Mouse (Mus musculus) liver, embryonic 11.5 days (tissue): ENCODE results near the gene Zfp36l1. TPM values are rescaled to one million over a fixed set of nuclear protein-coding genes. Genes with fewer than 3 reads are reported as not detected.

ENCODE experiments used
- ATAC-seq: fragments of 200-750 bp; cut with Nextera tagmentation; replicated peaks from 2 replicates; pipeline ENCODE4 v1.8.0; 2017; ENCODE audit warnings: moderate number of reproducible peaks, mild to moderate bottlenecking, moderate TSS enrichment, moderate library complexity; ENCODE audit not compliant: low FRiP score
- DNase-seq: peaks from one replicate; pipeline ENCODE4 v3.0.0-alpha.2; 2017; ENCODE audit warnings: low spot score
- H3K27ac ChIP-seq: fragments of 300-500 bp; sonication (generic); 2 replicates; pipeline ENCODE4 v1.5.1; 2014; ENCODE audit warnings: mild to moderate bottlenecking, low read depth, low read length, control low read depth
- H3K27me3 ChIP-seq: fragments of 300-500 bp; sonication (generic); replicated peaks from 2 replicates; pipeline ENCODE4 v1.6.1; 2014; ENCODE audit warnings: low read length, mixed read lengths; ENCODE audit not compliant: control insufficient read depth, insufficient read depth
- H3K36me3 ChIP-seq: fragments of 300-500 bp; sonication (generic); 2 replicates; pipeline ENCODE4 v1.6.1; 2014; ENCODE audit warnings: mild to moderate bottlenecking, low read length, moderate library complexity, mixed read lengths; ENCODE audit not compliant: control insufficient read depth, insufficient read depth
- H3K4me1 ChIP-seq: fragments of 300-500 bp; sonication (generic); replicated peaks from 2 replicates; pipeline ENCODE4 v1.6.1; 2014; ENCODE audit warnings: low read length, mixed read lengths; ENCODE audit not compliant: control insufficient read depth, insufficient read depth
- H3K4me2 ChIP-seq: fragments of 300-500 bp; sonication (generic); 2 replicates; pipeline ENCODE4 v1.6.1; 2014; ENCODE audit warnings: mild to moderate bottlenecking, control low read depth, moderate library complexity
- H3K4me3 ChIP-seq: fragments of 300-500 bp; sonication (generic); 2 replicates; pipeline ENCODE4 v1.5.1; 2014; ENCODE audit warnings: low read depth, low read length, control low read depth
- H3K9ac ChIP-seq: fragments of 300-500 bp; sonication (generic); 2 replicates; pipeline ENCODE4 v1.6.1; 2014; ENCODE audit warnings: low read depth, low read length, control low read depth
- H3K9me3 ChIP-seq: fragments of 300-500 bp; sonication (generic); 2 replicates; pipeline ENCODE4 v1.6.1; 2016; ENCODE audit warnings: low read length, inconsistent platforms, mixed read lengths; ENCODE audit not compliant: control insufficient read depth
- WGBS: fragments of 180-500 bp; shearing (Covaris S2); extraction: QIAGEN DNeasy Blood & Tissue Kit; methylation state at CpG from one replicate; pipeline ENCODE4 v1.1.7; 2014; 5-methylcytosine and 5-hydroxymethylcytosine counted together
- polyA plus RNA-seq: library from polyadenylated mRNA; unstranded; fragments of >200 nt; fragmentation: Nextera tagmentation; extraction: Ambion mirVana; gene quantifications from 2 replicates; pipeline ENCODE4 v1.2.1, GENCODE M21; 2014

Zfp36l1 gene
- polyA plus RNA-seq, 1 experiment from 2014 or later = 72.7 TPM

GRCm38 (mm10) chr12:80115142-80115862, 2.5 kb upstream of the Zfp36l1 start:
- peak overlapping the region; percentile 99 for H3K9ac ChIP-seq
- peak overlapping the region; percentile 91 for H3K4me3 ChIP-seq
- ATAC-seq = peak; percentile 70
- peak; percentile 89 for DNase-seq
- no peaks in the 10 kb centered on the region for H3K27me3 ChIP-seq
- H3K9me3 ChIP-seq = no peaks in the 10 kb centered on the region
- peak overlapping the region; percentile 99 for H3K27ac ChIP-seq
- WGBS = under 1% methylated on average over 71 of the region's 71 CpGs
- H3K4me1 ChIP-seq = peaks cover 19% of the 10 kb centered on the region; the same call in 1 of the 2 replicates
- peaks cover 4% of the 10 kb centered on the region; the same call in 1 of the 2 replicates for H3K36me3 ChIP-seq
- H3K4me2 ChIP-seq = peak overlapping the region; percentile 81

GRCm38 (mm10) chr12:80114892-80115141, 2.0 kb upstream of the Zfp36l1 start:
- Histone ChIP-seq H3K4me3 (peak overlapping the region; percentile 91), H3K4me1 (peaks cover 23% of the 10 kb centered on the region), H3K27me3 (no peaks in the 10 kb centered on the region), H3K4me2 (peak overlapping the region; percentile 81), H3K36me3 (peaks cover 8% of the 10 kb centered on the region; the same call in 1 of the 2 replicates), H3K9ac (peak overlapping the region; percentile 99), H3K9me3 (no peaks in the 10 kb centered on the region), H3K27ac (peak overlapping the region; percentile 99)
- 3% methylated on average over 8 of the region's 8 CpGs for WGBS
- no peak for ATAC-seq
- no peak for DNase-seq

GRCm38 (mm10) chr12:80114031-80114891, 1.4 kb upstream of the Zfp36l1 start:
- Histone ChIP-seq H3K27ac (peak overlapping the region; percentile 99), H3K4me1 (peaks cover 28% of the 10 kb centered on the region), H3K4me3 (peak overlapping the region; percentile 91), H3K36me3 (peaks cover 10% of the 10 kb centered on the region; the same call in 1 of the 2 replicates), H3K4me2 (peak overlapping the region; percentile 81), H3K9ac (peak overlapping the region; percentile 99), H3K9me3 (no peaks in the 10 kb centered on the region), H3K27me3 (no peaks in the 10 kb centered on the region)
- under 1% methylated on average over 51 of the region's 51 CpGs for WGBS
- ATAC-seq (no peak), DNase-seq (peak; percentile 73)

- under 1% methylated on average over 22 of the region's 22 CpGs for WGBS
Measured at GRCm38 (mm10) chr12:80113586-80114021, 791 bp upstream of the Zfp36l1 start.

GRCm38 (mm10) chr12:80112071-80112660, 647 bp downstream of the Zfp36l1 start:
- ATAC-seq (no peak), DNase-seq (peak; percentile 66)
- under 1% methylated on average over 26 of the region's 26 CpGs for WGBS
- Histone ChIP-seq H3K9me3 (no peaks in the 10 kb centered on the region), H3K27ac (peak overlapping the region; percentile 99), H3K4me3 (peak overlapping the region; percentile 91), H3K9ac (peak overlapping the region; percentile 99), H3K27me3 (no peaks in the 10 kb centered on the region), H3K36me3 (peaks cover 12% of the 10 kb centered on the region; the same call in 1 of the 2 replicates), H3K4me1 (peaks cover 24% of the 10 kb centered on the region), H3K4me2 (peak overlapping the region; percentile 81)

More at GRCm38 (mm10) chr12:80113586-80114021, 791 bp upstream of the Zfp36l1 start:
- peaks cover 30% of the 10 kb centered on the region for H3K4me1 ChIP-seq
- peak overlapping the region; percentile 81 for H3K4me2 ChIP-seq
- DNase-seq (peak; percentile 75), ATAC-seq (no peak; the same call in none of the 2 replicates)
- H3K27ac ChIP-seq = peak overlapping the region; percentile 99
- H3K4me3 ChIP-seq = peak overlapping the region; percentile 91
- H3K9ac ChIP-seq = peak overlapping the region; percentile 99
- no peaks in the 10 kb centered on the region for H3K9me3 ChIP-seq
- peaks cover 10% of the 10 kb centered on the region; the same call in 1 of the 2 replicates for H3K36me3 ChIP-seq
- no peaks in the 10 kb centered on the region for H3K27me3 ChIP-seq

GRCm38 (mm10) chr12:80111131-80112070, 1.4 kb downstream of the Zfp36l1 start:
- Histone ChIP-seq H3K9me3 (no peaks in the 10 kb centered on the region), H3K9ac (peak overlapping the region; percentile 99), H3K27ac (peak overlapping the region; percentile 99), H3K27me3 (no peaks in the 10 kb centered on the region), H3K36me3 (peaks cover 15% of the 10 kb centered on the region; the same call in 1 of the 2 replicates), H3K4me1 (peaks cover 21% of the 10 kb centered on the region), H3K4me3 (peak overlapping the region; percentile 91), H3K4me2 (peak overlapping the region; percentile 81)
- DNase-seq (peak; percentile 66), ATAC-seq (no peak)
- under 1% methylated on average over 29 of the region's 29 CpGs for WGBS

GRCm38 (mm10) chr12:80110546-80110870, 2.3 kb downstream of the Zfp36l1 start:
- H3K4me3 ChIP-seq = peak overlapping the region; percentile 91
- WGBS = 21% methylated on average over 9 of the region's 9 CpGs
- H3K27ac ChIP-seq = peak overlapping the region; percentile 99
- H3K4me1 ChIP-seq = peaks cover 19% of the 10 kb centered on the region
- H3K27me3 ChIP-seq = no peaks in the 10 kb centered on the region
- DNase-seq (no peak), ATAC-seq (no peak)
- peak overlapping the region; percentile 81 for H3K4me2 ChIP-seq
- peaks cover 15% of the 10 kb centered on the region; the same call in 1 of the 2 replicates for H3K36me3 ChIP-seq
- H3K9me3 ChIP-seq = no peaks in the 10 kb centered on the region
- H3K9ac ChIP-seq = peak overlapping the region; percentile 99
